Mouse (Mus musculus) G1E (cell line): ENCODE data around the gene Rpl38. TPM values are rescaled to one million over a fixed set of nuclear protein-coding genes. Genes with fewer than 3 reads are reported as not detected.

Source experiments
- ATAC-seq: 2 replicates; pipeline ENCODE4 v1.8.0; 2016; ENCODE audit warnings: mild to moderate bottlenecking; ENCODE audit not compliant: insufficient number of reproducible peaks, poor library complexity, low FRiP score, severe bottlenecking; ENCODE audit errors: extremely low read depth
- DNase-seq: peaks from one replicate; pipeline ENCODE4 v3.0.0; 2012; ENCODE audit warnings: low spot score
- H3K27me3 ChIP-seq: 2 replicates; pipeline ENCODE4 v1.6.1; 2012; ENCODE audit warnings: mild to moderate bottlenecking, low read length, inconsistent platforms; ENCODE audit not compliant: insufficient read depth
- H3K36me3 ChIP-seq: replicated peaks from 2 replicates; pipeline ENCODE3; 2012; ENCODE audit warnings: mild to moderate bottlenecking, inconsistent platforms
- H3K4me1 ChIP-seq: 2 replicates; pipeline ENCODE4 v1.6.1; 2012; ENCODE audit warnings: low read depth, low read length, inconsistent platforms, mixed read lengths; ENCODE audit not compliant: insufficient read depth
- H3K4me3 ChIP-seq: 2 replicates; pipeline ENCODE4 v1.5.1; 2012; ENCODE audit warnings: low read depth, mild to moderate bottlenecking, inconsistent platforms, low read length, moderate library complexity, mixed read lengths
- H3K9me3 ChIP-seq: replicated peaks from 2 replicates; pipeline ENCODE4 v1.6.1; 2012; ENCODE audit warnings: inconsistent platforms
- CTCF ChIP-seq: IDR thresholded peaks from 2 replicates; pipeline ENCODE4 v1.5.1; 2012; ENCODE audit warnings: low read depth, low read length, inconsistent platforms, mixed read lengths
- GATA1 ChIP-seq: IDR thresholded peaks from 2 replicates; pipeline ENCODE4 v1.6.1; 2012; ENCODE audit warnings: borderline replicate concordance, low read length, inconsistent platforms, mixed read lengths
- GATA2 ChIP-seq: IDR thresholded peaks from 2 replicates; pipeline ENCODE4 v1.6.1; 2012; ENCODE audit warnings: low read depth, low read length, inconsistent platforms, borderline replicate concordance
- POLR2AphosphoS5 ChIP-seq: IDR thresholded peaks from 2 replicates; pipeline ENCODE4 v1.6.1; 2012; ENCODE audit warnings: low read depth, low read length, inconsistent platforms; ENCODE audit not compliant: insufficient replicate concordance
- TAL1 ChIP-seq: conservative IDR thresholded peaks from 2 replicates; pipeline ENCODE4 v1.6.1; 2012; ENCODE audit warnings: low read depth, low read length, inconsistent platforms, mixed read lengths
- polyA plus RNA-seq: library from polyadenylated mRNA; stranded (reverse); fragments of >175 nt; gene quantifications from 2 replicates; pipeline ENCODE4 v1.2.3, GENCODE M21; 2012
- total RNA-seq, 2 experiments: library from RNA; stranded (forward) in 1 of 2; stranded (reverse) in 1 of 2; fragments of 200-1000 nt in 1 of 2; fragments of >200 nt in 1 of 2; fragmentation: Nextera tagmentation in 1 of 2; gene quantifications; 2 replicates each; pipeline ENCODE4 v1.2.3; 2014 to 2017

Gene Rpl38
- total and polyA plus RNA-seq, 3 experiments = 420 to 2,691 (median 875) TPM

GRCm38 (mm10) chr11:114641136-114641535 is 27.2 kb upstream of the Rpl38 start:
- TF ChIP-seq POLR2AphosphoS5 = no peak
- no peak for TF ChIP-seq GATA2
- no peak for TF ChIP-seq TAL1
- TF ChIP-seq GATA1 = no peak
- TF ChIP-seq CTCF = no peak
- H3K9me3 ChIP-seq = peaks cover 65% of the 10 kb centered on the region
- no peaks in the 10 kb centered on the region for H3K27me3 ChIP-seq
- no peaks in the 10 kb centered on the region for H3K4me1 ChIP-seq
- no peaks in the 10 kb centered on the region for H3K36me3 ChIP-seq
- ATAC-seq (no peak), DNase-seq (no peak)
- H3K4me3 ChIP-seq = no peak overlapping the region

DNA sequence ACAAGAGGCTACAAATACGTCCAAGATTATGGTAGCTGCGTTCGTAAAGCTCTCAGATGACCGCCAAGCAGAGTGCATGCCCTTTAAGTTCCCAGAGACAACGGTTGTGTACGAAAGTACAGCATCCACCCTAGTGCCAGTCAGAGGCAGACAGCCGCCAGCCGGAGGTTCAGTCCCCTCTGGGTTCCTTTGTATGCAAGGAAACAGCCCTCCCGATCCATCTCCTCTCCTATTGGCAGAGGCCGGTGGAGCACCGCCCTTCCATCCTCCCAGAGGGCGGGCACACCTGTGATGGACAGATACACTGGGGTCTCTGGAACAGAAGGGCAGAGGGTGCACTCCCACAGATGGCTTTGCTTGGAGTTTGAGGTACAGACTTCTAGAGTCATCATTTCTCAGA is 26.1 kb upstream of the Rpl38 start:
- Histone ChIP-seq H3K27me3 (no peaks in the 10 kb centered on the region), H3K4me3 (no peak overlapping the region), H3K36me3 (no peaks in the 10 kb centered on the region), H3K9me3 (peaks cover 59% of the 10 kb centered on the region), H3K4me1 (no peaks in the 10 kb centered on the region)
- DNase-seq = no peak
- TF ChIP-seq TAL1 (no peak), GATA1 (no peak), CTCF (no peak), POLR2AphosphoS5 (no peak), GATA2 (no peak)
- no peak for ATAC-seq

DNA sequence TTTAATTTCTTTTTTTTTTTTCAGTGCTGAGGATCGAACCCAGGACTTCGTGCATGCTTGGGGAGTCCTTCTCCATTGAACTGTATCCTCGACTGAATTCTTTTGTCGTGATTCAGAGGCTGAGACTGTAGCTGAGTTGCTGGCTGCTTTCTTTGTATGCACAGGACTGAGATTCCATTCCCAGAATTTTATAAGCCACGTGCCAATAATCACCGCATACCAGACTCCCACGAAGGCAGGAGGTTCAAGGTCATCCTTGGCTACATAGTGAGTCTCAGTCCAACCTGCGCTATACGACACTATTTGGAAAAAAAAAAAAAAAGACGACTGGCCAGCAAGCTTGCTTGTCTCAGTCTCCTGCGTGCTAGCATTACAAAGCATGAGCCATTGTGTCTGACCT is 25.4 kb upstream of the Rpl38 start:
- Histone ChIP-seq H3K9me3 (peaks cover 54% of the 10 kb centered on the region), H3K36me3 (no peaks in the 10 kb centered on the region), H3K27me3 (no peaks in the 10 kb centered on the region), H3K4me3 (no peak overlapping the region), H3K4me1 (no peaks in the 10 kb centered on the region)
- TF ChIP-seq TAL1 (no peak), GATA2 (no peak), CTCF (no peak), POLR2AphosphoS5 (no peak), GATA1 (no peak)
- ATAC-seq (no peak), DNase-seq (no peak)

GRCm38 (mm10) chr11:114644122-114644521 is 24.2 kb upstream of the Rpl38 start:
- no peaks in the 10 kb centered on the region for H3K4me1 ChIP-seq
- no peaks in the 10 kb centered on the region for H3K27me3 ChIP-seq
- TF ChIP-seq POLR2AphosphoS5 (no peak), GATA2 (no peak), CTCF (no peak), GATA1 (no peak), TAL1 (no peak)
- no peaks in the 10 kb centered on the region for H3K36me3 ChIP-seq
- no peak overlapping the region for H3K4me3 ChIP-seq
- ATAC-seq = no peak
- DNase-seq = no peak
- peaks cover 53% of the 10 kb centered on the region for H3K9me3 ChIP-seq

GRCm38 (mm10) chr11:114649510-114649909 is 18.8 kb upstream of the Rpl38 start:
- Histone ChIP-seq H3K4me1 (no peaks in the 10 kb centered on the region), H3K9me3 (peaks cover 44% of the 10 kb centered on the region), H3K27me3 (no peaks in the 10 kb centered on the region), H3K36me3 (no peaks in the 10 kb centered on the region), H3K4me3 (no peak overlapping the region)
- ATAC-seq (no peak), DNase-seq (no peak)
- TF ChIP-seq TAL1 (no peak), CTCF (no peak)

GRCm38 (mm10) chr11:114652531-114652930 is 15.8 kb upstream of the Rpl38 start:
- no peak overlapping the region for H3K4me3 ChIP-seq
- ATAC-seq = no peak

GRCm38 (mm10) chr11:114653664-114654063 is 14.7 kb upstream of the Rpl38 start:
- TF ChIP-seq POLR2AphosphoS5 (no peak), GATA1 (no peak), TAL1 (no peak), CTCF (no peak), GATA2 (no peak)
- no peak for ATAC-seq

More at GRCm38 (mm10) chr11:114652531-114652930, 15.8 kb upstream of the Rpl38 start:
- DNase-seq = no peak
- Histone ChIP-seq H3K4me1 (no peaks in the 10 kb centered on the region), H3K9me3 (peaks cover 47% of the 10 kb centered on the region), H3K36me3 (no peaks in the 10 kb centered on the region), H3K27me3 (no peaks in the 10 kb centered on the region)
- no peak for TF ChIP-seq CTCF
- TF ChIP-seq GATA1 = no peak
- no peak for TF ChIP-seq TAL1
- TF ChIP-seq GATA2 = no peak
- no peak for TF ChIP-seq POLR2AphosphoS5

More at GRCm38 (mm10) chr11:114653664-114654063, 14.7 kb upstream of the Rpl38 start:
- Histone ChIP-seq H3K27me3 (no peaks in the 10 kb centered on the region), H3K4me1 (no peaks in the 10 kb centered on the region), H3K4me3 (no peak overlapping the region), H3K36me3 (no peaks in the 10 kb centered on the region), H3K9me3 (peaks cover 47% of the 10 kb centered on the region)
- no peak for DNase-seq
